Mouse (Mus musculus) neural tube, embryonic 14.5 days (tissue): ENCODE data around the gene Cenph. TPM values are rescaled to one million over a fixed set of nuclear protein-coding genes. Genes with fewer than 3 reads are reported as not detected.

Experiments
- ATAC-seq: fragments of 200-750 bp; cut with Nextera tagmentation; 2 replicates; pipeline ENCODE4 v1.8.0; 2017; ENCODE audit warnings: low read depth, mild to moderate bottlenecking, moderate TSS enrichment, moderate library complexity
- H3K27ac ChIP-seq: fragments of 300-500 bp; sonication (generic); 2 replicates; pipeline ENCODE4 v1.5.1; 2014; ENCODE audit warnings: low read depth, mild to moderate bottlenecking, control low read depth, low read length, moderate library complexity, mixed read lengths
- H3K27me3 ChIP-seq: fragments of 300-500 bp; sonication (generic); 2 replicates; pipeline ENCODE4 v1.6.1; 2014; ENCODE audit warnings: low read length; ENCODE audit not compliant: control insufficient read depth, insufficient read depth
- H3K36me3 ChIP-seq: fragments of 300-500 bp; sonication (generic); 2 replicates; pipeline ENCODE4 v1.6.1; 2014; ENCODE audit warnings: low read length, mixed read lengths; ENCODE audit not compliant: control insufficient read depth, insufficient read depth
- H3K4me1 ChIP-seq: fragments of 300-500 bp; sonication (generic); 2 replicates; pipeline ENCODE4 v1.6.1; 2014; ENCODE audit warnings: low read length; ENCODE audit not compliant: control insufficient read depth, insufficient read depth
- H3K4me2 ChIP-seq: fragments of 300-500 bp; sonication (generic); 2 replicates; pipeline ENCODE4 v1.6.1; 2014; ENCODE audit warnings: mild to moderate bottlenecking, low read depth, low read length, control low read depth
- H3K4me3 ChIP-seq: fragments of 300-500 bp; sonication (generic); 2 replicates; pipeline ENCODE4 v1.5.1; 2014; ENCODE audit warnings: low read depth, low read length, control low read depth, mixed read lengths
- H3K9ac ChIP-seq: fragments of 300-500 bp; sonication (generic); replicated peaks from 2 replicates; pipeline ENCODE4 v1.6.1; 2014; ENCODE audit warnings: low read depth, mild to moderate bottlenecking, control low read depth, low read length, mixed read lengths
- H3K9me3 ChIP-seq: fragments of 300-500 bp; sonication (generic); 2 replicates; pipeline ENCODE4 v1.6.1; 2016; ENCODE audit warnings: low read length; ENCODE audit not compliant: control insufficient read depth
- whole genome bisulfite sequencing: fragments of 180-500 bp; shearing (Covaris S2); extraction: QIAGEN DNeasy Blood & Tissue Kit; methylation state at CpG from one replicate; pipeline ENCODE4 v1.1.7; 2014; 5-methylcytosine and 5-hydroxymethylcytosine counted together
- polyA plus RNA-seq: library from polyadenylated mRNA; unstranded; fragments of >200 nt; fragmentation: Nextera tagmentation; extraction: Ambion mirVana; gene quantifications from 2 replicates; pipeline ENCODE4 v1.2.1, GENCODE M21; 2014

Gene Cenph
- polyA plus RNA-seq, 1 experiment from 2014 or later: 4.4 TPM

DNA sequence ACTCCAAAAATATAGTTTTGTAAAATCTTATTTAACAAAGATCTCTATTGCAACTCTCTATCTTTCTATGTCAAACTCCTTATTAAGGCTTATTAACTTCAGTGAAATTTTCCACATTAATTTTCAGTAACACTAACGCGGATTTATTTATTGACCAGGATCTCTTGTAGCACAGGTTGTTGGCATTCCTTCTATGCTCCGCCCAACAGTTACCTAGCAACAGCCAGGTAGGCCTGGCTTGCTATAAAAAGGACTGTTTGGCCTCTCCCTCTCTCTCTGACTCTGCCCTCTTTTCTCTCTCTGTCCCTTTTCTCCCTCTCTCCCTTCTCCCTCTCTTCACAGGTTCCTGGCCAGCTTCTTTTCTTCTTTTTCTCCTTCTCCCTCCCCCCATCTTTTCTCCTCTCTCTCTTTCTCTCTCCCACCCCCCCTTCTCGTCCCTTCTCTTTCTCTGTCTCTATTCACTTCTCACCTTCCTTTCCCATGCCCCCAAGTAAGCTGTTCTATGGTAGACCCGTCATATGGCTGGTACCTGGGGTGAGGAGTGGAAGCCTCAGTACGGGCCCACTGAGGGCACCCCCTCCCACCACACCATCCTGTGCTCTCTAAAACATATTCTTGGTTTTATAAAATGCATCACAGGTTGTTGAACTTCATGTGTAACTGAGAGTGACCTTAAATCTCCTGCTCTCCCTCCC, 11.8 kb upstream of the Cenph start:
- Histone ChIP-seq H3K9ac (no peak overlapping the region), H3K4me2 (no peak overlapping the region), H3K27ac (no peak overlapping the region), H3K4me1 (no peaks in the 10 kb centered on the region; the same call in 1 of the 2 replicates), H3K36me3 (no peaks in the 10 kb centered on the region), H3K9me3 (no peaks in the 10 kb centered on the region), H3K4me3 (no peak overlapping the region), H3K27me3 (no peaks in the 10 kb centered on the region)
- ATAC-seq: no peak
- 79% methylated on average over 6 of the region's 6 CpGs for WGBS

DNA sequence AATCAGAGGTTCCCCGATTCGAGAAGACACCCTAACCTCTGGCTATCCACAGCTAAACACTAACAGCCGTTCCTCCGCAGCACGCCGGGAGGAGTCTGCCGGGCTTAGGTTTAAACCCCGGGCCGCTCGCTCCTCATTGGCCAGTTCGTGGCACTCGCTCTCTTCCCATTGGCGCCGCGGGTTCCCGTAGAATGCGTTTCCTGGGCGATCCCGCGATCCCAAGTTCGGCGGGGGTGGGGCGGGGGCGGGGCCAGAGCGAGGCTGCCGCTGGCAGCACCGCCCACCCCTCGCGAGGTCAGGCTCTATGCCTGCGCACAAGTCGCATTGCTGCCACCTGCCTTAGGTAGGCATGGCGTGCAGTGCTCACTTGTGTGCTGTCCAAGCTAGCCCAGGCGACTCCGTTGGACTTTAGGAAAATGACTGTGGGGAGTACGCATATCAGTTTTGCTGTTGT, 10.7 kb upstream of the Cenph start, which contains the start of gene Ccnb1:
Gene Ccnb1 (minus strand): TSS at position 157 of the 454 bp plus-strand sequence.
- under 1% methylated on average over 35 of the region's 35 CpGs for WGBS
- Histone ChIP-seq H3K27ac (no peak within 1 kb of the TSS), H3K36me3 (no peaks in the 10 kb centered on the region), H3K27me3 (no peaks in the 10 kb centered on the region), H3K9me3 (no peaks in the 10 kb centered on the region), H3K4me3 (peak within 1 kb of the TSS; percentile 45), H3K4me1 (no peaks in the 10 kb centered on the region; the same call in 1 of the 2 replicates), H3K4me2 (peak within 1 kb of the TSS; percentile 96), H3K9ac (0 out of 2 replicates have a peak within 1 kb of the TSS, but pooled peaks have one; percentile 29)
- ATAC-seq: peak; percentile 100

- Histone ChIP-seq H3K9me3 (no peaks in the 10 kb centered on the region), H3K4me1 (no peaks in the 10 kb centered on the region; the same call in 1 of the 2 replicates), H3K27me3 (no peaks in the 10 kb centered on the region), H3K27ac (no peak overlapping the region), H3K36me3 (no peaks in the 10 kb centered on the region), H3K4me2 (peak overlapping the region; percentile 96), H3K4me3 (peak overlapping the region; percentile 45), H3K9ac (0 out of 2 replicates have a peak overlapping the region, but pooled peaks have one; percentile 12)
- peak; percentile 54 for ATAC-seq
- under 1% methylated on average over 29 of the region's 30 CpGs for WGBS
Observed at GRCm38 (mm10) chr13:100785806-100786413, 10.2 kb upstream of the Cenph start.

DNA sequence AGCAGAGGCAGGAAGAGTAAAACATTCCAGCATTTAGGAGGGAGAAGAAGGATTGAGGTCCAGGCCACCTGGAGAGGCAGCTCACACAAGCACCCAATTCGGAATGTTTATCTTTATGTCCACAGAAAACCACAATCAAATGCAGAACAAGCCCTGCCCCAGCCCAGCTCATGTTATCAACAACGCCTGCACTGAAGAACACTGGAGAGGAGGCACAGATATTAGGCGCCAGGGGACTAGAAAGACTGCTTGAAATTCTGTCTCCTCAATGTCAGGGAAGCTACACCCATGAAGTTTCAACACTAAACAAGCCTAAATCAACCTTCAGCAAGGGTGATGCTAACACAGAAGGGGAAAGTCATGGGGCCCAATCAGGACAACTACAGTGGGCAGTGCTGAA, 1.8 kb upstream of the Cenph start:
- Histone ChIP-seq H3K36me3 (no peaks in the 10 kb centered on the region), H3K9ac (no peak overlapping the region), H3K4me2 (no peak overlapping the region), H3K9me3 (no peaks in the 10 kb centered on the region), H3K27ac (no peak overlapping the region), H3K4me1 (peaks cover 5% of the 10 kb centered on the region), H3K27me3 (no peaks in the 10 kb centered on the region), H3K4me3 (no peak overlapping the region)
- ATAC-seq: no peak
- WGBS: 81% methylated on average over 3 of the region's 3 CpGs

DNA sequence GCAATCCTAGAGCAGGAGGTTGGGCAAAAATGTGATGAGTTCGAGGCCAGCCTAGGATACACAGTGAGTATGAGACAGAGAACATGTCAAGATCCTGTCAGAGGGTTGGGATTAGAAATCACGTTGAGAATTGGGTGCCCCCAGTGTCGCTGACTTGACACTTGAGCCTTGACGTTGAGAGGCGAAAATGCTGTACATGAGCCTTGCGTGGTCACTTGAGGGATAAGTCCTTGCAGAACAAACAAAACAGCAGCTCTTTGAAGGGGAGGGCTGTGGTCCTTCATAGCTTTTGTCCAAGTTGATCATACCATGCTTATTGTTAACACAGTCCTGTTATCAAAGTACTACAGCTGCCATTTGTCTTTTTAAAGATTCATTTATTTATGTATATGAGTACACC, 1.0 kb upstream of the Cenph start:
- Histone ChIP-seq H3K9ac (no peak overlapping the region), H3K27me3 (no peaks in the 10 kb centered on the region), H3K9me3 (no peaks in the 10 kb centered on the region), H3K4me2 (no peak overlapping the region), H3K36me3 (no peaks in the 10 kb centered on the region), H3K27ac (no peak overlapping the region), H3K4me3 (no peak overlapping the region), H3K4me1 (peaks cover 5% of the 10 kb centered on the region)
- WGBS: 73% methylated on average over 6 of the region's 6 CpGs
- no peak for ATAC-seq

- Histone ChIP-seq H3K4me1 (peaks cover 5% of the 10 kb centered on the region), H3K36me3 (no peaks in the 10 kb centered on the region), H3K9ac (peak overlapping the region; percentile 48), H3K4me2 (peak overlapping the region; percentile 93), H3K27me3 (no peaks in the 10 kb centered on the region), H3K4me3 (peak overlapping the region; percentile 62), H3K27ac (no peak overlapping the region), H3K9me3 (no peaks in the 10 kb centered on the region)
- no peak; the same call in none of the 2 replicates for ATAC-seq
- 11% methylated on average over 8 of the region's 8 CpGs for WGBS
Observed at GRCm38 (mm10) chr13:100776056-100776419, 339 bp upstream of the Cenph start.

- H3K9ac ChIP-seq: no peak overlapping the region
Observed at GRCm38 (mm10) chr13:100774704-100775103, 995 bp downstream of the Cenph start.

GRCm38 (mm10) chr13:100755329-100755728, 20.4 kb downstream of the Cenph start:
- no peaks in the 10 kb centered on the region for H3K27me3 ChIP-seq
- no peak overlapping the region for H3K27ac ChIP-seq
- H3K4me2 ChIP-seq: no peak overlapping the region
- no peak for ATAC-seq
- WGBS: 93% methylated on average over 2 of the region's 2 CpGs
- H3K4me3 ChIP-seq: no peak overlapping the region
- no peaks in the 10 kb centered on the region for H3K36me3 ChIP-seq
- no peaks in the 10 kb centered on the region for H3K9me3 ChIP-seq
- H3K4me1 ChIP-seq: no peaks in the 10 kb centered on the region
- no peak overlapping the region for H3K9ac ChIP-seq

More at GRCm38 (mm10) chr13:100774704-100775103, 995 bp downstream of the Cenph start:
- Histone ChIP-seq H3K27ac (no peak overlapping the region), H3K27me3 (no peaks in the 10 kb centered on the region), H3K4me1 (peaks cover 5% of the 10 kb centered on the region), H3K4me2 (peak overlapping the region; percentile 93; the same call in 1 of the 2 replicates), H3K36me3 (no peaks in the 10 kb centered on the region), H3K9me3 (no peaks in the 10 kb centered on the region), H3K4me3 (no peak overlapping the region; the same call in 1 of the 2 replicates)
- no peak for ATAC-seq

- Histone ChIP-seq H3K36me3 (no peaks in the 10 kb centered on the region), H3K4me2 (no peak overlapping the region), H3K4me1 (no peaks in the 10 kb centered on the region), H3K27ac (no peak overlapping the region), H3K4me3 (no peak overlapping the region), H3K9me3 (no peaks in the 10 kb centered on the region), H3K9ac (no peak overlapping the region), H3K27me3 (no peaks in the 10 kb centered on the region)
- no peak for ATAC-seq
- 69% methylated on average over 4 of the region's 4 CpGs for whole genome bisulfite sequencing
Observed at GRCm38 (mm10) chr13:100754186-100754585, 21.5 kb downstream of the Cenph start.
